8 mouse cellular contexts compared by ENCODE assay signal in the genomic region with DNA sequence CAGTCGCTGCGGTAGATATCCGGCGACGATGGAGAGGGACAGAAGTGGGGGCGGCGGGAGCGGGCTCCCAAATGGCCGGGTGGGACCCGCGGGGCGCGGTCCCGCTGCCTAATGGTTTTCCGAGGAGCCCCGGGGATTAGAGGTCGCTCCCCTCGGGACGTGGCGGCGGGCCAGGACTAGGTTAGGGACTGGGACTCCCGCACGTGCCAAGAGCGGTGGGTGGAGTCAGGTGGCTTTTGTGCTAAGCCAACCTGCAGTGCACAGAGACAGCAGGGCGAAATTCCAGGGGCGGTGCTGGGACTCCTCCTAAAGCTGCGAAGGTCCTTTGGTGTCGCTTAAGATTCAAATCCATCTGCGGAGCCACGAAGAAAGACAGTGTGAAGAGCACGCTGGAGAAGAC. TPM values are rescaled to one million over a fixed set of nuclear protein-coding genes. Genes with fewer than 3 reads are reported as not detected.
DNase-seq lines count a peak whose midpoint lies in the region; ATAC-seq and TF ChIP-seq lines count a peak whose summit lies in the region.
"Had no signal": no experiment of that assay in that cellular context is flagged by ENCODE, and none has a peak within 500 bp of the region (broad histone marks: within the 10 kb centered on the region; RNA-seq: fewer than 3 reads in every experiment).

No protein-coding gene starts in this region.

- peaks cover 77% of the 10 kb centered on the region for H3K27me3 ChIP-seq in E14TG2a.4 (ENCODE audit: insufficient read depth, low read length)
- H3K27me3 ChIP-seq in forebrain, embryonic 14.5 days (replicated peaks; ENCODE audit: control insufficient read depth, insufficient read depth, low read length) = peaks cover 27% of the 10 kb centered on the region
- H3K27me3 ChIP-seq in intestine, embryonic 16.5 days (replicated peaks; ENCODE audit: control insufficient read depth, insufficient read depth, low read length) = peaks cover 26% of the 10 kb centered on the region
- H3K27me3 ChIP-seq in liver, embryonic 15.5 days = peaks cover 73% of the 10 kb centered on the region

- H3K27ac ChIP-seq in forebrain, embryonic 14.5 days (ENCODE audit: low read depth, low read length) = no peak overlapping the region
- no peak overlapping the region for H3K27ac ChIP-seq in intestine, embryonic 16.5 days (ENCODE audit: low read length)
- no peak overlapping the region for H3K27ac ChIP-seq in liver, embryonic 15.5 days (replicated peaks)

- WGBS in forebrain, embryonic 14.5 days = 1% methylated on average over 31 of the region's 31 CpGs
- 2% methylated on average over 30 of the region's 31 CpGs for WGBS in intestine, embryonic 16.5 days
- 2% methylated on average over 31 of the region's 31 CpGs for WGBS in liver, embryonic 15.5 days (ENCODE audit: insufficient replicate concordance)

- H3K4me3 ChIP-seq in E14TG2a.4 (replicated peaks; ENCODE audit: low read length) = peak overlapping the region; percentile 67
- peak overlapping the region; percentile 29 for H3K4me3 ChIP-seq in forebrain, embryonic 14.5 days (ENCODE audit: low read depth, low read length)
- H3K4me3 ChIP-seq in intestine, embryonic 16.5 days (ENCODE audit: low read length) = peak overlapping the region; percentile 33
- H3K4me3 ChIP-seq in liver, embryonic 15.5 days (replicated peaks) = no peak overlapping the region; the same call in 1 of the 2 replicates
- H3K4me3 ChIP-seq: myocyte had no signal

- H3K4me1 ChIP-seq in E14TG2a.4 (replicated peaks; ENCODE audit: low read depth, low read length) = peaks cover 43% of the 10 kb centered on the region
- H3K4me1 ChIP-seq in forebrain, embryonic 14.5 days (ENCODE audit: control insufficient read depth, insufficient read depth, low read length) = no peaks in the 10 kb centered on the region
- peaks cover 13% of the 10 kb centered on the region for H3K4me1 ChIP-seq in intestine, embryonic 16.5 days (ENCODE audit: control insufficient read depth, insufficient read depth, low read length)
- H3K4me1 ChIP-seq in liver, embryonic 15.5 days (replicated peaks) = peaks cover 10% of the 10 kb centered on the region

- no peak for ATAC-seq in forebrain, embryonic 14.5 days
- ATAC-seq in intestine, embryonic 16.5 days = peak; percentile 59; the same call in 1 of the 2 replicates
- no peak for ATAC-seq in liver, embryonic 15.5 days (ENCODE audit: insufficient read depth)

- H3K36me3 ChIP-seq in E14TG2a.4 (ENCODE audit: insufficient read depth, low read length) = no peaks in the 10 kb centered on the region
- H3K36me3 ChIP-seq in forebrain, embryonic 14.5 days (ENCODE audit: control insufficient read depth, insufficient read depth, low read length) = no peaks in the 10 kb centered on the region
- H3K36me3 ChIP-seq in intestine, embryonic 16.5 days (ENCODE audit: control insufficient read depth, insufficient read depth, low read length) = no peaks in the 10 kb centered on the region
- H3K36me3 ChIP-seq in liver, embryonic 15.5 days (replicated peaks) = no peaks in the 10 kb centered on the region

- H3K9ac ChIP-seq in forebrain, embryonic 14.5 days (ENCODE audit: low read length) = peak overlapping the region; percentile 50
- no peak overlapping the region for H3K9ac ChIP-seq in intestine, embryonic 16.5 days (ENCODE audit: low read depth, low read length)
- H3K9ac ChIP-seq in liver, embryonic 15.5 days = no peak overlapping the region

- DNase-seq in ES-CJ7 (ENCODE audit: low read depth, low spot score) = peak; percentile 81
- peak; percentile 47 for DNase-seq in forebrain, embryonic 14.5 days (ENCODE audit: low spot score)
- DNase-seq in retina, postnatal 1 day = peak; percentile 59
- DNase-seq in spleen, postnatal 36 days (ENCODE audit: low spot score in 2 of 2) = no peak

- no peaks in the 10 kb centered on the region for H3K9me3 ChIP-seq in E14TG2a.4 (ENCODE audit: low read length)
- H3K9me3 ChIP-seq in forebrain, embryonic 14.5 days (replicated peaks; ENCODE audit: control insufficient read depth, low read length) = no peaks in the 10 kb centered on the region
- no peaks in the 10 kb centered on the region for H3K9me3 ChIP-seq in intestine, embryonic 16.5 days (ENCODE audit: control insufficient read depth, low read length)
- no peaks in the 10 kb centered on the region for H3K9me3 ChIP-seq in liver, embryonic 15.5 days (replicated peaks)

- TF ChIP-seq CTCF in E14TG2a.4 (conservative IDR thresholded peaks at IDR 0.05; ENCODE audit: low read length) = no peak

- H3K4me2 ChIP-seq in forebrain, embryonic 14.5 days (ENCODE audit: low read length) = peak overlapping the region; percentile 63
- peak overlapping the region; percentile 63 for H3K4me2 ChIP-seq in intestine, embryonic 16.5 days (ENCODE audit: low read depth, low read length)
- H3K4me2 ChIP-seq in liver, embryonic 15.5 days = peak overlapping the region; percentile 20

RNA-seq across cellular contexts. Expression of gene Tac4, which starts 37.9 kb away (rescaled TPM):
- not detected in 2 replicates for polyA plus RNA-seq in forebrain, embryonic 14.5 days (2014; fragmentation: Nextera tagmentation; extraction: Ambion mirVana)
- not detected in 2 replicates for polyA plus RNA-seq in intestine, embryonic 16.5 days (2015; fragmentation: Nextera tagmentation; extraction: Ambion mirVana)
- polyA plus RNA-seq in liver, embryonic 15.5 days (2015; fragmentation: Nextera tagmentation; extraction: Ambion mirVana) = not detected in 2 replicates

Comparison
In these comparisons a context has a peak if more than half of its experiments do, and no peak if none do; other contexts are left out.
1. DNase-seq: peak in ES-CJ7 (single experiment), forebrain, embryonic 14.5 days (single experiment) and retina, postnatal 1 day (single experiment); none in spleen, postnatal 36 days (0 of 2).
2. Peak in every context shown above with its lines, with median percentiles within 50 percentile points of each other: H3K4me2 ChIP-seq.